Mouse (Mus musculus) urinary bladder, postnatal 36 days (tissue): Measurements from ENCODE around the gene Abhd17c.
"Not testable (repeated sequence)": the region's sequence is repeated elsewhere in the genome, so short reads cannot be mapped to it uniquely, and the experiment has no call there.

Source experiments
- DNase-seq, 2 experiments: peaks; one replicate each; pipeline ENCODE4 v3.0.0; 2022; ENCODE audit warnings: low spot score in 2 of 2, mixed read lengths in 1 of 2

Abhd17c gene

GRCm38 (mm10) chr7:84151001-84151959 lies at the start of gene Abhd17c:
Abhd17c (minus strand) TSS chr7:84151893.
- DNase-seq, result peak; percentile 35 to 38

- no peak for DNase-seq
These were observed 45.6 kb upstream of the Abhd17c start for GRCm38 (mm10) chr7:84197208-84197860.

GRCm38 (mm10) chr7:84196221-84196620 lies 44.5 kb upstream of the Abhd17c start:
- no peak for DNase-seq

GRCm38 (mm10) chr7:84192256-84192655 lies 40.6 kb upstream of the Abhd17c start:
- DNase-seq, result no peak

GRCm38 (mm10) chr7:84191476-84191875 lies 39.8 kb upstream of the Abhd17c start:
- no peak for DNase-seq

GRCm38 (mm10) chr7:84188196-84188595 lies 36.5 kb upstream of the Abhd17c start:
- no peak for DNase-seq

- DNase-seq, result no peak
These were observed 33.5 kb upstream of the Abhd17c start for GRCm38 (mm10) chr7:84185196-84185595.

- no peak for DNase-seq
These were observed 33.0 kb upstream of the Abhd17c start for GRCm38 (mm10) chr7:84184703-84185102.

- DNase-seq, result not testable (repeated sequence)
These were observed 27.1 kb upstream of the Abhd17c start for GRCm38 (mm10) chr7:84178809-84179208.

GRCm38 (mm10) chr7:84174655-84175448 lies 23.2 kb upstream of the Abhd17c start:
- DNase-seq, result no peak

GRCm38 (mm10) chr7:84173394-84173793 lies 21.7 kb upstream of the Abhd17c start:
- no peak for DNase-seq

- DNase-seq, result no peak
These were observed 19.6 kb upstream of the Abhd17c start for GRCm38 (mm10) chr7:84171177-84171787.

GRCm38 (mm10) chr7:84168355-84168754 lies 16.7 kb upstream of the Abhd17c start:
- DNase-seq, result no peak

GRCm38 (mm10) chr7:84166721-84167419 lies 15.2 kb upstream of the Abhd17c start:
- no peak for DNase-seq

- no peak for DNase-seq
These were observed 14.3 kb upstream of the Abhd17c start for GRCm38 (mm10) chr7:84166007-84166406.

- no peak for DNase-seq
These were observed 13.6 kb upstream of the Abhd17c start for GRCm38 (mm10) chr7:84165288-84165687.

- DNase-seq, result no peak
These were observed 13.2 kb upstream of the Abhd17c start for GRCm38 (mm10) chr7:84164880-84165279.

GRCm38 (mm10) chr7:84164419-84164818 lies 12.7 kb upstream of the Abhd17c start:
- DNase-seq, result no peak

GRCm38 (mm10) chr7:84163585-84163984 lies 11.9 kb upstream of the Abhd17c start:
- DNase-seq, result no peak

- no peak for DNase-seq
These were observed 7.7 kb upstream of the Abhd17c start for GRCm38 (mm10) chr7:84159414-84159813.

GRCm38 (mm10) chr7:84153821-84154220 lies 2.1 kb upstream of the Abhd17c start:
- DNase-seq, result no peak
